Mouse (Mus musculus) C2C12 (cell line): ENCODE results near the gene Mef2a.

Experiments
- CEBPB ChIP-seq: IDR thresholded peaks from one replicate; pipeline ENCODE4 v1.6.1; 2011; ENCODE audit warnings: low read depth, mild to moderate bottlenecking, control low read depth, moderate library complexity
- CTCF ChIP-seq: IDR thresholded peaks from one replicate; pipeline ENCODE4 v1.5.1; 2011; ENCODE audit not compliant: control insufficient read depth, insufficient read depth, insufficient read length
- FOSL1 ChIP-seq: IDR thresholded peaks from one replicate; pipeline ENCODE4 v1.8.0; 2011; ENCODE audit warnings: mild to moderate bottlenecking, low read length; ENCODE audit not compliant: poor library complexity, insufficient read depth, severe bottlenecking
- MAX ChIP-seq: IDR thresholded peaks from one replicate; pipeline ENCODE4 v1.6.1; 2011; ENCODE audit warnings: mild to moderate bottlenecking, control low read depth
- MYOD1 ChIP-seq: IDR thresholded peaks from one replicate; pipeline ENCODE4 v1.6.1; 2011; ENCODE audit warnings: low read depth; ENCODE audit not compliant: control insufficient read depth, insufficient read length
- MYOG ChIP-seq: IDR thresholded peaks from one replicate; pipeline ENCODE4 v1.6.1; 2011; ENCODE audit not compliant: control insufficient read depth, insufficient read length; ENCODE audit errors: extremely low read depth
- USF1 ChIP-seq: IDR thresholded peaks from one replicate; pipeline ENCODE4 v1.6.1; 2011; ENCODE audit warnings: low read depth, mild to moderate bottlenecking, control low read depth, moderate library complexity

DNA sequence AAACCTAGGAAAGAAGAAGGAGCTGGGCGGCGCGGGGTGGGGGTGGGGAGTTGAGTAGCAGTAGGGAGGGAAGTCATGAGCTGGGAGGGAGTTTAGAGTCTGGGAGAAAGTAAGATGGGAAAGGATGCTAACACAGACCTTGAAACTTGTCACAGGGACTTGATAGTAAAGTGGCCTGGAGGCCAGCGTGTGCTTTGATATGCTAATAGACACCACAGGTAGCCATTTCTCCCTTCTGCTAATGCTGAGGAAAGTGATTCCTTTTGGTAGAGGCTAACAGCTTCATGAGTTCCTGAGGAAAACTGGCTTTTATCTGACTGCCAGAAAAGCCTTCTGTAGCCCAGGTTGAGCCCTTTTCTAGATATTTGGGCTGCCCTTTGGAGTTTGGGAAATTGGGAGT, 188.9 kb downstream of the Mef2a start:
- TF ChIP-seq USF1, result no peak
- TF ChIP-seq CTCF, result no peak
- no peak for TF ChIP-seq MAX
- no peak for TF ChIP-seq MYOG
- no peak for TF ChIP-seq CEBPB
- TF ChIP-seq FOSL1, result no peak
- no peak for TF ChIP-seq MYOD1
